Mouse (Mus musculus) CD8-positive naive resting alpha-beta T cell, adult 2 months (primary cell): ENCODE results near the gene Rnf19b.
A peak's percentile ranks its signal among the peaks of the same experiment; 100 is the strongest.

Experiments
- DNase-seq, 2 experiments: peaks; one replicate each; pipeline ENCODE4 v3.0.0; 2022; ENCODE audit warnings: low read depth in 2 of 2, low spot score in 2 of 2

Rnf19b gene

GRCm38 (mm10) chr4:129113083-129113988 lies 55.3 kb downstream of the Rnf19b start:
- DNase-seq: peak; percentile 41 to 53

DNA sequence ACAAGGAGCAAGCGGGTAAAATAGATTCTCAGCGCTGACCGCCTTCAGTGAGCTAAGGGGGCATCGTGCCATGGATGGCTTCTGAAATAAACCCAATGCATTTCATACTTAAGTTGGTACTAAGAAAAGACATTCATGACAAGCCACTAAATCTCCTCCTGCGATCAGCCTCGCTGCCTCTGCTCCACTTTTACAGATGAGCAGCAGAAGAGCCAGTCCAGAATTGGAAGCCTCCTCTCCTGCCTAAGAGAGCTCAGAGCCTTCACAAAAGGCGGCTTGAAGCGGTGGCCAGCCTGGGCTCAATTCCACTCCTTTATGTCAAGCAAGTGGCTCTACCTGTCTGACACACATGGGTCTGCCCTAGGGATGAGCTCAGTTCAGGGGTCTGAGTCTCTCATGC lies 58.6 kb downstream of the Rnf19b start:
- DNase-seq: no peak

DNA sequence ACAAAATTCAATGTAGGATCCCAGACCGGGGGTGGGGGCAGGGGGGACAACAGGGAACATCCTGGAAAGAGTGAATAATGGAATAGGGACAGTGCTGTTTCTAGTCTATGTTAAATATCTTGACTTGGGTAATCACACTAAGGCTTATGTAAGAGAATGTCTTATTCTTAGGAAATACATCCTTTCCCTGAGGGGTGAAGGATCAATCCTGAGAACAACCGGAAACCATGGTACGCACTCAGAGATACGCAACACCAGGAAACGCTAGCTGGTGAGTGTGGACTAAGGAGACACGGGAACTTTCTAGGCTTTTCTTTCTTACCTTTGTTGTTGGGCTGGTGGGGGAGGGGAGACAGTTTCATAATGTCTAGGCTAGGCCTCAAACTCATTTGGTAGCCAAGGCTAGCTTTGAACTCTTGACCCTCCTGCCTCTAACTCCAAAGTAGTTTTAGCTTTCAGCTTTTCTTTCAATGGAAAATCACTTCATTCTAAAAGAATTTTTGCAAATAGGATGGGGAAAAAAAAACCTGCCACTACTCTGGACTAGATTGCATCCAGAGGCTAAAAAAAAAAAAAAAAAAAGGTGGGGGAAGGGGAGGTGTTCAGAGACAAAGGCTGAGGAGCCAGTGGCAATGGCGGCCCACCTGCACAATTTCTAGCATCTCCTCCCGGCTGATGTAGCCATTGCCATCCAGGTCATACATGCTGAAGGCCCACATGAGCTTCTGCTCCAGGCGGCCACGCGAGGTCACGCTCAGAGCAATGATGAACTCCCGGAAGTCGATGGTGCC lies 59.8 kb downstream of the Rnf19b start:
- DNase-seq: no peak

DNA sequence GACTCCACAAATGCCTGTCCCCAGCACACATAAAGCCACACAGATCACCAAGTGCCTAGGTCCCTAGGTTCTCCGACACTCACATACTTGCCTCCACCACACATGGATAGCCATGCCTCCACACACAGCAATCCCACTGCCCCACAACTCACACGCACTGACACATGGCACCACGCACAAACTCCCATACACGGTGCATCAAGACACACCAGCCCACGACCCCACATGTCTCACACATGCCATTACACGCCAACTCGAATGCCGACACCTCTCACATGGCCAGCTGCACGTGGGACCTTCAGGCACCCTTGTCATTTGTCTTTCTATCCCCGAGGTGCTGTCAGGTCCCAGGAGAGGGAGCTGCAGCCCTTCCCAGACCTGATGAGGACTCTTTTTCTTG lies 61.6 kb downstream of the Rnf19b start:
- DNase-seq: no peak

GRCm38 (mm10) chr4:129120520-129121445 lies 62.7 kb downstream of the Rnf19b start:
- peak in 1 of 2 experiments; percentile 27 for DNase-seq

DNA sequence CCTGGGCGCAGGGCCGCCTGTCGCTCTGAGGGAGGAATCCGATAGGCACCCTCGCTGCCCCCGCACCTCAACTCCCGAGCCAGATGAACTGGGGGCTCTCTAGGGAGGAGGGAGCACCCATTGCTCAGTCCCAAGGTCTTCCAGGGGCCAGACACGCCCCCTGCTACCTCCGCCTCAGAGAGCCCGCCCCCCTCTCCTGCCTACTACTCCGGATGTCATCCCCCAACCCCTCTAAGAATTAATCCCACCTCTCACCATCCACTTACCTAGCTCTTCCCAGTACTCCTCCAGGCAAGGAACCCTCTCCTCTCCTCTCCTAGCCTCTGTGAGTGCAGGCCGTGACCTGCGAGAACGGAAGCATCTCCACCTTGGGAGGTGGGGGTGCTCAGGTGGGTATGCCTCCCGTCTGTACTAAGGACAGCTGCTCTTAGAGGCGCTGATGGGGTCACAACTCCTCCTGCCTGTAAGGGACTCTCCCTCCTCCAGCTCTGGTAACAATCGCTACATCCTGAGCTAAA lies 63.6 kb downstream of the Rnf19b start, which contains the start of gene Hpca:
Gene Hpca (minus strand): TSS at position 468 of the 518 bp plus-strand sequence.
- DNase-seq: no peak

DNA sequence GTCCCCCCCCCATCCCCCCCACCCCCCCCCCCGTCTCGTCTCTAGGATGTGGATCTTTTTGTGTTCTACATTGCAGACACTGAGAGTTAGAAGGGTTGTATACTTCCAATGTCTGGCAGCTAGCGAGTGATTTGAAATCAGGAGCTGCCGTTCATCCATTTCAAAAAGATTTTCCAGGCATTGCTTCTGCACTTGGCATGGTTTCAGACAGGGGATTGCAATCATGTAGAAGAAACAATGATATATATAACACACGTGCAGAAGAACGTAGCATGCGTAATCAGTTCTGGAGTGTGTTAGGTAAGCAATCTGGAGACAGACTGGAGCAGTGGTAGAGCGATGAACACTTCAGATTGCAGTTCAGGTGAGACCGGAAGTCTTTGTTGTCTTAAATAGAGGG lies 64.0 kb downstream of the Rnf19b start:
- DNase-seq: no peak

GRCm38 (mm10) chr4:129122719-129123118 lies 64.6 kb downstream of the Rnf19b start:
- DNase-seq: no peak

GRCm38 (mm10) chr4:129124652-129125146 lies 66.6 kb downstream of the Rnf19b start:
- no peak for DNase-seq

DNA sequence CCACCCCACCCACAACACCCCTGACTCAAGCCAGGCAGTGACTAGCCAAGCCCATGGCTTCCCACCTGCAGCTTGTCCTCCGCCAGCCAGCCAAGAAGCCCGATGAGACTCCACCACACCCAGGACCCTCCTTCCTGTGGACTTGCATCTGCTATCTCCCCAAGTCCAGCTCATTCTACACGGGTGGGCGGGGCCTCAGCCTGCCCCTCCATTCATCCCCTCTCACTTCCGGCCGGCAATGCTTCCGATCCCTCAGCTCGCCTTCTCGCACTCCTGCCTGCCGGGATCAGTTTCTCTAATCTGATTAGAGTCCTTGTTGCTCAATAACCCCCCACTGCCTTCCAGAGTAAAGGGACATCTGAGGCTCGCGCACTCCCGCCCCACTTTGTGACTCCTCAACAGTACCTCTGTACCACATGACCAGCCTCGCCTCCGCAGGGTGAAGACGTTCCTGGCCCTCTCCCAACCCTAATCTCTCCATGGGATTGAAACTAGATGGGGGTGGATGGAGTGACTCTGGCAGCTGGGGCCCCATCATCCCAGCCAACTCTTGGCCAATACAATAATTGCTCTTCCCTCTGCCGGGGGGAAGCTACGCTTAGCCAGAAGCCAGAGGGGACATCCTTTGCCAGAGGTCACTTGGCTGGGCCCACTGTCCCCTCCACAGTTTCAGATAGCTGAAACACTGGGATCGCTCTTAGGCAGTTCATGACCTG lies 67.8 kb downstream of the Rnf19b start:
- no peak for DNase-seq

DNA sequence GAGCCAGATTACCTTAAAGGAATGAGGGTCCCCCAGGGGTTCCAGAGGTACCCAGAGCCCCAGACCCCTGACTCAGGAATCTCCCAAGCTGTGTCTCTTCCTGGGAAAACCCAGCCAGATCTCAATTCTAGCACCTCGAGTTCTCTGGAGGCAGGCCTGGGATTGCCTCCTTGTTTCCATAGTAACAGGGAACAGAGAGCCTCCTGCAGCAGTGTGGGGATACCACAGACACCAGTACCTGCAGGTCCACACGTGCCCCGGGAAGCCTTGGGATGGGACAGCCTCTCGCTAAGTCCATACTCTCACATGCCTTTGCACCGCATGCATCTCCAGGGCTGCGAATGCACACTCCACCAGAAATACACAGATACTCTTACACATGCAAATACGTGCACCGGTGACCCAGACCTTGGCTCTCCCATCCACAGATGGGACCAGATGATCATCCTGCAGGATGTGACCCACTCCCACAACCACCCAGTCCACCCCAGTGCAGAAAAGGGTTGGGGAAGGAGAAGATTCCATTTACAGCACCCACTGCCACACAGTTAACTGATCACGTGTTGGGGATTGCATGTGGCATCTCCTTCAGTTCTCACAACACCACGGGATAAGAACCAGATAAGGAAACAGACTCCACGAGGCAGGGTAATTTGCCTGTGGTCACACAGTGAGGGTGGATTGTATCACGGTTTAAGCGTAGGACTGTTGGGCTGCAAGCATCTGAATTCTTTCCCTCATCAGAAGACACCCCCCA lies 70.7 kb downstream of the Rnf19b start:
- DNase-seq: no peak

- DNase-seq: no peak
Measured at GRCm38 (mm10) chr4:129129387-129129786, 71.3 kb downstream of the Rnf19b start.

GRCm38 (mm10) chr4:129130149-129130548 lies 72.1 kb downstream of the Rnf19b start:
- peak; percentile 38 to 40 for DNase-seq

DNA sequence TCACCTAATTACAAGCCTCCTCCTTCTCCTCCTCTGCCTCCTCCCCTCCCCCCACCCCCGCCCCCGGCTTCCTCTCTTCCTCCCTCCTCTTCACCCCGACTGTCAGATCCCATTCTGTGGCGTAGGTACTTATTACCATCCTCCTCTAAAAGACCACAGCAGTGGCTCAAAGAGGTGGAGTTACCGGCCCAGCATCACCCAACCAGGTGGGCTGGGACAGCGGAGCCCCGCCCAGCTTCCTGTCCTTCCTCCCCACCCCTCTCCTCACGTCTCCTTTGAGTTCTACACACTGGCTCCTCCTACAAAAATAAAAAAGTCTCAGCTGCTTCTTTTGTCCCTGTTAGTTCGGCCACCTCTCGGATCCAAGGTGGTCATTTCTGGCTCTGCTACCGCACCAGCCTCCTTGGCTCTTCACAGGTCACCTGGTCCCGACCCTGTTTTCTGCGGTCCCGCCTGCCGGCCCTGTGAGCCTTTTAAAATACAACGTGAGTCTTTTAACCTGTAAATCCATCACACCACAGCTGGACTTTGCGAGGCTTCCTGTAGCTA lies 72.8 kb downstream of the Rnf19b start:
- DNase-seq: peak; percentile 49 to 55

DNA sequence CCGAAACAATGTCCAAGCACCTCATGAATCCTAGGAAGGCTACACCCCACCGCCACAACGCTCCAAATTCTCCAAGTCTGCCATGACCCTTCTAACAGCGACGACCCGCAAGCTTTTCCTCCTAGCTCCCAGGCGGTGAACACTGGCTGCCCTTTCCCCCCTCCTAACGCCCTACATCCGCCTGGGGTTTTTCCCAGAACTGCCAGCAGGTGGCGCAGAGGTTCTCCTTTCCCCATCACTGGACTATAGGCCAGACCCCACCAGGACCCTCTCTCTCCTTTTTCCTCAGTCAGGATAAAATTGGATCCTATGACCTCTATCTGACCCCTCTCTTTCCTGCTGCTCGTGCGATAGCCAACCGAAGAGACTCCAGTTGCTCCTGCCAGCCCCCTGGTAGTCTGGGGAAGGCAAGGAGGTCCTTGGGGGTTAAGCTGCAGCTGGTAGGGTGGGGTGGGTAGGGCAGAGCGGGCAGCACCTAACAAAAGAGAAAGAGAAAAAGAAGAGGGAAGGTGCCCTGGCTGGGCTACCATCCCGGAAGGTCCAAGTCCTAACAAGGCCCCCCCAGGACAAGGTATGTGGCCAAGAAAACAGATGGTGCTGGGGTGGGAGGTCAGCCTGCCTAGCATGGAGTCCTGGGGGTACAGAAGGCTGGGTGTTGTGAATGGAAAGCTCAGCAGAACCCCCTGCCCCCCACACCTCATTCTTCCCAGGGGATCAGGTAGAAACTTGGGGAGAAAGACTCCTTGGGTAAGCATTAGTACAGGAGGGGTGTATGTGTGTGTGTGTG lies 76.9 kb downstream of the Rnf19b start:
- peak; percentile 65 to 67 for DNase-seq
